Mouse (Mus musculus): ENCODE data around the gene Mipep.

DNA sequence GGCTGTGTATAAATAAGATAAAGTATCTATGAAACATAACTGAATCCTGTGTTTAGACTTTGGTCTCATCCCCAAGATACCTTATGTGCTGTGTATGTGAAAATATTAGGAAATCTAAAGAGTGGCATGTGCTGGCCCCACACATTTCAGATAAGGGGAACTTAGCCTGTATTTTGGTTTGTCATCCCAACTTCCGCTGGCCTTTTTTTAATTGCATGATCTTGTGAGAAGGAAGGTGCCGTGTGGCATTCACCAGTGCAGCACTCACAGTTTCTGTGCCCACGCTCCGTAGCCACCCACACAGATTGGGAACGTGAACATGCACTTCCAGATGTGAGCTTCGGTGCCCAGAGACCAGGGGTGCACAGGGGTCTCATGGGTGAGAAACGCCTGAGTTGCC, 26.7 kb upstream of the Mipep start:
- no peak for TF ChIP-seq CTCF (IDR thresholded peaks at IDR 0.05; ENCODE audit: borderline replicate concordance, control insufficient read depth, extremely low read depth, insufficient read depth, low read length, poor library complexity)
- TF ChIP-seq POLR2A (IDR thresholded peaks at IDR 0.05; ENCODE audit: control insufficient read depth, extremely low read depth, insufficient read depth, low read length, poor library complexity): no peak
